Mouse (Mus musculus) liver, embryonic 13.5 days (tissue): ENCODE data around the gene 4930415L06Rik. TPM values are rescaled to one million over a fixed set of nuclear protein-coding genes. Genes with fewer than 3 reads are reported as not detected.

Experiments used
- ATAC-seq: fragments of 200-750 bp; cut with Nextera tagmentation; 2 replicates; pipeline ENCODE4 v1.8.0; 2017; ENCODE audit warnings: low read depth, mild to moderate bottlenecking, moderate number of reproducible peaks, moderate library complexity
- DNase-seq: peaks from one replicate; pipeline ENCODE4 v3.0.0; 2022
- H3K27ac ChIP-seq: fragments of 300-500 bp; sonication (generic); 2 replicates; pipeline ENCODE4 v1.5.1; 2015; ENCODE audit warnings: moderate library complexity, mild to moderate bottlenecking, inconsistent platforms
- H3K27me3 ChIP-seq: fragments of 300-500 bp; sonication (generic); 2 replicates; pipeline ENCODE4 v1.6.1; 2015; ENCODE audit warnings: mild to moderate bottlenecking, inconsistent platforms
- H3K36me3 ChIP-seq: fragments of 300-500 bp; sonication (generic); 2 replicates; pipeline ENCODE4 v1.6.1; 2015; ENCODE audit warnings: mild to moderate bottlenecking, inconsistent platforms
- H3K4me1 ChIP-seq: fragments of 300-500 bp; sonication (generic); replicated peaks from 2 replicates; pipeline ENCODE4 v1.6.1; 2015; ENCODE audit warnings: inconsistent platforms
- H3K4me2 ChIP-seq: fragments of 300-500 bp; sonication (generic); 2 replicates; pipeline ENCODE4 v1.6.1; 2015; ENCODE audit warnings: inconsistent platforms, mild to moderate bottlenecking, moderate library complexity
- H3K4me3 ChIP-seq: fragments of 300-500 bp; sonication (generic); replicated peaks from 2 replicates; pipeline ENCODE4 v1.5.1; 2015; ENCODE audit warnings: mild to moderate bottlenecking, inconsistent platforms
- H3K9ac ChIP-seq: fragments of 300-500 bp; sonication (generic); 2 replicates; pipeline ENCODE4 v1.6.1; 2015; ENCODE audit warnings: mild to moderate bottlenecking, inconsistent platforms
- H3K9me3 ChIP-seq: fragments of 300-500 bp; sonication (generic); replicated peaks from 2 replicates; pipeline ENCODE4 v1.6.1; 2016; ENCODE audit warnings: inconsistent platforms
- WGBS: fragments of 180-500 bp; shearing (Covaris S2); methylation state at CpG from one replicate; pipeline ENCODE4 v1.1.7; 2015; ENCODE audit not compliant: insufficient replicate concordance; 5-methylcytosine and 5-hydroxymethylcytosine counted together
- polyA plus RNA-seq: library from polyadenylated mRNA; unstranded; fragments of >200 nt; fragmentation: Nextera tagmentation; extraction: Ambion mirVana; gene quantifications from 2 replicates; pipeline ENCODE4 v1.2.1, GENCODE M21; 2015

Gene 4930415L06Rik
- polyA plus RNA-seq = not detected in 2 replicates

DNA sequence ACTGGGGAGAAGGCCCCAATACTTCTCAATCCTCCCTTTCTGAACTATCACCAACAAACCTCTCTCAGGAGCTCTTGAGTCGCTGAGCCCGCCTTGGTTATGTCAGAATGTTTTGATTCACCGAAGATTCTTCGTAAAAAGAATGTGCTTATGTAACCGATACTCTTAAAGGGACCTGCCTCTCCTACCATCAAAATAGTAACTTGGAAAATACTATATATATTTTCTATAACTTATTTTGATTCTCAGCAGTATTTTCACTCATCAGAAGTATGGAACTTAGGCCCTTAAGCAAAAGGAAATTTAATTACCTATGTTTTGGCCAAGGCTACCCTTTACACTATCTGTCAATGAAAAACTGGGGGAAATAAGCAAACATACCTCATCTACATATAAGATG, at the start of gene 4930415L06Rik:
TSS of gene 4930415L06Rik (minus strand) at position 101 of the 400 bp plus-strand sequence.
- no peak for ATAC-seq
- 72% methylated on average over 5 of the region's 5 CpGs for WGBS
- no peaks in the 10 kb centered on the region for H3K36me3 ChIP-seq
- H3K27ac ChIP-seq = no peak within 1 kb of the TSS
- no peaks in the 10 kb centered on the region for H3K4me1 ChIP-seq
- no peaks in the 10 kb centered on the region for H3K9me3 ChIP-seq
- no peak within 1 kb of the TSS for H3K4me2 ChIP-seq
- H3K9ac ChIP-seq = no peak within 1 kb of the TSS
- no peak within 1 kb of the TSS for H3K4me3 ChIP-seq
- H3K27me3 ChIP-seq = no peaks in the 10 kb centered on the region
- DNase-seq = no peak

DNA sequence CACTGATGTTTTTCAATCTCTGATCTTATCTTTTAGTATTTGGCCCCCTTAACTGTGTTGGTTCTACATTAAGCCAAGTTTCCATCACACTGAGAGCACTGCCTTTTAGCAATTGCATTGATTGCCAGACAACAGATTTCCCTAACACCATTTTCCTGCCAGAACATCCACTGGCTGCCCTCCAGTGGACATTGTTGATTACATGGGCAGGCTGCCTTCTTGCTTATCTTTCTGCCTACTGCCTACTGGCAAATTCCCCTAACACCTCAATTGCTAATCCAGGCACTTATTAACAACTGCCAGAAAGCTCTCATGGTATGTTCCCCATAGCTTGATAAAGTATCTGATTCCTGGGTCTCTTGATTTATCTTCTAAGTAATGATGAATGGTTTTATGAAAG, 46.0 kb upstream of the 4930415L06Rik start:
- no peak overlapping the region for H3K9ac ChIP-seq
- no peaks in the 10 kb centered on the region for H3K9me3 ChIP-seq
- DNase-seq (no peak), ATAC-seq (no peak)
- H3K27ac ChIP-seq = no peak overlapping the region
- no peaks in the 10 kb centered on the region for H3K4me1 ChIP-seq
- H3K27me3 ChIP-seq = no peaks in the 10 kb centered on the region
- no peak overlapping the region for H3K4me3 ChIP-seq
- no peaks in the 10 kb centered on the region for H3K36me3 ChIP-seq
- no peak overlapping the region for H3K4me2 ChIP-seq

GRCm38 (mm10) chrX:89904871-89905270, 27.8 kb downstream of the 4930415L06Rik start:
- WGBS = 59% methylated on average over 1 of the region's 1 CpGs
- Histone ChIP-seq H3K4me1 (no peaks in the 10 kb centered on the region), H3K4me2 (no peak overlapping the region), H3K9me3 (no peaks in the 10 kb centered on the region), H3K27ac (no peak overlapping the region), H3K27me3 (no peaks in the 10 kb centered on the region), H3K4me3 (no peak overlapping the region), H3K9ac (no peak overlapping the region), H3K36me3 (no peaks in the 10 kb centered on the region)
- no peak for ATAC-seq
- DNase-seq = no peak

Other genes starting within 250 kb of the 4930415L06Rik start
- gene 4932429P05Rik, start 180.6 kb downstream of the 4930415L06Rik start, polyA plus RNA-seq = not detected in 2 replicates